Mouse (Mus musculus) left cerebral cortex, postnatal 36 days (tissue): ENCODE results near the gene Tmem39b. TPM values are rescaled to one million over a fixed set of nuclear protein-coding genes. Genes with fewer than 3 reads are reported as not detected.

Experiments
- DNase-seq, 2 experiments: peaks; one replicate each; pipeline ENCODE4 v3.0.0; 2021 to 2022; ENCODE audit warnings: low spot score in 2 of 2, mixed read lengths in 1 of 2
- intact Hi-C: fragments of 180-260 bp; cut with DNase I; formaldehyde crosslinking; loops from one replicate; pipeline ENCODE4 v1.15.1; 2025
- microRNA-seq: library from miRNA; unstranded; fragments of <30 nt; microRNA quantifications from one replicate; pipeline ENCODE4 v1.2.0, GENCODE M21; 2022
- total RNA-seq, 2 experiments: library from RNA; stranded (reverse); gene quantifications; 2 replicates each; pipeline ENCODE4 v1.2.3; 2021

Tmem39b gene
- total RNA-seq, 2 experiments from 2014 or later = 10.3 to 18.0 TPM

DNA sequence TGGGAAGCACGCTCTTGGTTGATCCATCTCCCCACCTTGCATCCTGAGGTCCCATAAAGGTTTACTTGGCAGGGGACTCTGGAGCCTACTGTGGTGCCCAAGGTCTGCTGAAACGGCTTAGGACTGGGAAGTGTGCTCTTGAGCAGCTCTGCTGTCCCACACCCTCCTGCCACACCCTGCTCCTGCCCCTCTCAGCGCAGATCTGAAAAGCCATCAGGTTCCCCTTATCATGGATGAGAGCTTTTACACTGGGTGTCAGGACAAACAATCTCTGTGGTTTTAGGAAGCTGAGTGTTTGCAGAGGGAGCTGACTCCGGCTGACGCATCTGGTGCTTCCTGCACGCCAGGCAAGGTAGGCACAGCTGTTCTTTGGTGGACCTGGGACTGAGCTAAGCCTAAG, 62.8 kb downstream of the Tmem39b start:
- no peak for DNase-seq
- intact Hi-C loops = no loop called here

DNA sequence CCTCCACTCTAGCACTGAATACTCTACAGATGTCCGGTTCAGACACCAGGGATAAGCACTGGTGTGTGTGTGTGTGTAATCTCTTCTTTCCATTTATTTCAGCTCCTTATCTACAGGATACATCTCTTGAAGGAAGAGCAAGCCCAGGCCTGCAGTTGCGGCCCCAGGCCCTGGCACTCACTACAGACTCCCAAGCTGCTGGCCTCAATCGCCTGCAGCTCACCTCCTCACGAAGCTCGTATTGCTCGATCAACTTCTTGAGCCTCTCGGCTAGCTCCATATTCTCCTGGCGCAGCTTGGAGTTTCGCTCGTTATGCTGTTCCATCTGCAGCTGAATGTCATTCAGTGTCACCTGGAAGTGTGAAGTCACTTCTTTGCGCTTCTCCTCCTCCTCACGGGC, 64.8 kb downstream of the Tmem39b start:
- intact Hi-C loops = no loop called here
- no peak for DNase-seq

DNA sequence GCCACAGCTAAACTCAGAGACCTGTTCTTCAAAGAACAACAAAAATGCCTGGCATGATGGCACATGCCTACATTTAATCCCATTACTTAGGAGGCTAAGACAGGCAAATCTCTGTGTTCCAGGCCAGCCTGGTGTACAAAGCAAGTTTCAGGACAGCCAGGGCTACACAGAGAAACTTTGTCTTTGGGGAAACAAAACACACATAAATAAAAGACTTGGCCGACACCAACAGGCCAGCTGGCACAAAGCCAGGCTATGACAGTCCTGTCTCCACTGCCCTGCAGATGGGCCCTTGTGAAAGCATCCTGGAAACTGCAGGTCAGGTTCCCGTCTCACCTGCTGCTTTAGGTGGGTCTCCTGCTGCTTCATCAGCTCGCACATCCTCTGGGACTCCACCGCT, 65.7 kb downstream of the Tmem39b start:
- intact Hi-C loops = no loop called here
- DNase-seq = no peak

Small RNA genes lying within 50 kb of the gene (microRNA-seq; reads per million reads assigned to microRNA genes)
- gene Mir7016 = 4.6 reads per million, percentile 14 among the genes with 10 or more reads in this experiment

Other genes with a start within 250 kb of the Tmem39b start
- 10 to 100 TPM; 56.3 to 62.4 TPM for gene Bsdc1, start 235.3 kb downstream of the Tmem39b start, total RNA-seq
- gene Tssk3, start 205.8 kb downstream of the Tmem39b start, total RNA-seq = under 1 TPM; 0.42 to 0.52 TPM
- not detected for gene Fam229a, start 205.6 kb downstream of the Tmem39b start, total RNA-seq
- 100 to 1,000 TPM; 150 to 174 TPM for gene Marcksl1, start 183.3 kb downstream of the Tmem39b start, total RNA-seq
- gene Hdac1, start 154.1 kb downstream of the Tmem39b start, total RNA-seq = 10 to 100 TPM; 27.0 to 27.4 TPM
- 1 to 10 TPM; 2.1 to 2.6 TPM for gene Lck, start 123.2 kb downstream of the Tmem39b start, total RNA-seq
- not detected for gene Fam167b, start 118.3 kb downstream of the Tmem39b start, total RNA-seq
- 100 to 1,000 TPM; 121 to 140 TPM for gene Eif3i, start 96.2 kb downstream of the Tmem39b start, total RNA-seq
- 10 to 100 TPM; 92.2 to 93.7 TPM for gene Tmem234, start 96.2 kb downstream of the Tmem39b start, total RNA-seq
- gene Dcdc2b, start 82.6 kb downstream of the Tmem39b start, total RNA-seq = 1 to 10 TPM; 2.9 to 7.7 TPM
- gene Iqcc, start 77.7 kb downstream of the Tmem39b start, total RNA-seq = 10 to 100 TPM; 27.5 to 36.2 TPM
- gene Ccdc28b, start 72.9 kb downstream of the Tmem39b start, total RNA-seq = 10 to 100 TPM; 53.7 to 60.8 TPM
- gene Txlna, start 55.8 kb downstream of the Tmem39b start, total RNA-seq = 10 to 100 TPM; 40.2 to 45.3 TPM
- 100 to 1,000 TPM in 1 of 2 experiments, 10 to 100 TPM in 1; 93.3 to 101 TPM for gene Kpna6, start 24.1 kb downstream of the Tmem39b start, total RNA-seq
- 10 to 100 TPM; 85.2 to 94.1 TPM for gene Khdrbs1, start 45.5 kb upstream of the Tmem39b start, total RNA-seq
- gene Ptp4a2, start 114.4 kb upstream of the Tmem39b start, total RNA-seq = 100 to 1,000 TPM; 119 to 127 TPM
- gene Spocd1, start 232.4 kb upstream of the Tmem39b start, total RNA-seq = under 1 TPM; 0.22 to 0.48 TPM